Mouse (Mus musculus) hindbrain, embryonic 11.5 days (tissue): ENCODE results near the gene Adamts3. TPM values are rescaled to one million over a fixed set of nuclear protein-coding genes. Genes with fewer than 3 reads are reported as not detected.

Experiments used
- ATAC-seq: fragments of 200-750 bp; cut with Nextera tagmentation; 2 replicates; pipeline ENCODE4 v1.8.0; 2017; ENCODE audit warnings: mild to moderate bottlenecking, moderate TSS enrichment, moderate library complexity; ENCODE audit not compliant: low FRiP score
- DNase-seq: peaks from one replicate; pipeline ENCODE4 v3.0.0-alpha.2; 2015; ENCODE audit warnings: low spot score
- H3K27ac ChIP-seq: fragments of 300-500 bp; sonication (generic); 2 replicates; pipeline ENCODE4 v1.5.1; 2014; ENCODE audit warnings: mild to moderate bottlenecking, low read depth, low read length
- H3K27me3 ChIP-seq: fragments of 300-500 bp; sonication (generic); 2 replicates; pipeline ENCODE4 v1.6.1; 2014; ENCODE audit warnings: mild to moderate bottlenecking, low read length, moderate library complexity, mixed read lengths; ENCODE audit not compliant: control insufficient read depth, insufficient read depth
- H3K36me3 ChIP-seq: fragments of 300-500 bp; sonication (generic); 2 replicates; pipeline ENCODE4 v1.6.1; 2014; ENCODE audit warnings: mild to moderate bottlenecking, low read length, moderate library complexity, mixed read lengths; ENCODE audit not compliant: control insufficient read depth, insufficient read depth
- H3K4me1 ChIP-seq: fragments of 300-500 bp; sonication (generic); replicated peaks from 2 replicates; pipeline ENCODE4 v1.6.1; 2014; ENCODE audit warnings: low read length, mixed read lengths; ENCODE audit not compliant: control insufficient read depth, insufficient read depth
- H3K4me2 ChIP-seq: fragments of 300-500 bp; sonication (generic); replicated peaks from 2 replicates; pipeline ENCODE4 v1.6.1; 2014; ENCODE audit warnings: mild to moderate bottlenecking, low read depth, low read length
- H3K4me3 ChIP-seq: fragments of 300-500 bp; sonication (generic); 2 replicates; pipeline ENCODE4 v1.5.1; 2014; ENCODE audit warnings: low read depth, low read length
- H3K9ac ChIP-seq: fragments of 300-500 bp; sonication (generic); 2 replicates; pipeline ENCODE4 v1.6.1; 2014; ENCODE audit warnings: low read depth, low read length
- H3K9me3 ChIP-seq: fragments of 300-500 bp; sonication (generic); 2 replicates; pipeline ENCODE4 v1.6.1; 2016; ENCODE audit warnings: low read length; ENCODE audit not compliant: control insufficient read depth
- WGBS: fragments of 180-500 bp; shearing (Covaris S2); extraction: QIAGEN DNeasy Blood & Tissue Kit; methylation state at CpG from one replicate; pipeline ENCODE4 v1.1.7; 2014; 5-methylcytosine and 5-hydroxymethylcytosine counted together
- polyA plus RNA-seq: library from polyadenylated mRNA; unstranded; fragments of >200 nt; fragmentation: Nextera tagmentation; extraction: Ambion mirVana; gene quantifications from 2 replicates; pipeline ENCODE4 v1.2.1, GENCODE M21; 2014

The Adamts3 gene
- polyA plus RNA-seq, 1 experiment from 2014 or later, result 4.2 TPM

DNA sequence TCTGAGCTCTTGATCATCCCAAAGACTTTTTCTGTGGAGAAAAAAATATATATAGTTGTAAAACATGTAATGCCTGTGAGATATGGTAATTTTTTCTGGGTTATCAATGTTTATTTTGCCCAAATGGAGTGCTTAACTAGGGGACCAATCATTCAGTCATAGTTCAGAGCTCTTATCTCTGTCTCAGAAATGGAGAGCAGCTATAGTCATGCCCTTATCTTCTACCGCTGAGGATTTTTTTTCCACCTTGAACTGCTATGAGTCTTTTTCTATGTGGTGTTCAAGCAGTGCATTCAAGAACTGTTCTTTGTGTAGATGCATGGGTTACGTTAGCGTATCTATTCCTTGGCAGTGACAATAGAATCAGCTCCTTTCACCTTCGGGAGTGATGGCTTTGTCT is 210.2 kb downstream of the Adamts3 start:
- 77% methylated on average over 4 of the region's 4 CpGs for WGBS
- no peak for ATAC-seq

DNA sequence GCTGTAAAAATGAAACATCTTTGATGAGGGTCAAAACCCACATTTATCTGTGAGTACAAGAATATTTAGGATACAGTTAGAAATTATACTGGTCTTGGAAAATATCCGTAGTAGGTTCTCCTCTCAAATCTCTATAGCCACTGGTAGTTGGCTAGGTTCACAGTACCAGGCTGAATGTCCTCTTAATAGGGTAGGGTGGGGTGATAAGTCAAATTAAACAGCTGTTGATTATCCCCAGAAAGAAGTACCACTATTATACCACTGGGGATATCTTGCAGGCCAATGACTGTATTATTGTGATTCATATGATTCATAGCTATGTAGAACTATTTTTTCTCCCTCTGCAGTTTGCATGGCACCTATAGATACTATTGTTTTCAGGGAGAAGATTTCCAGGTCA is 228.8 kb downstream of the Adamts3 start:
- H3K4me3 ChIP-seq, result no peak overlapping the region
- H3K27me3 ChIP-seq, result no peaks in the 10 kb centered on the region
- H3K4me1 ChIP-seq, result no peaks in the 10 kb centered on the region
- H3K4me2 ChIP-seq, result no peak overlapping the region
- 97% methylated on average over 1 of the region's 1 CpGs for WGBS
- H3K36me3 ChIP-seq, result no peaks in the 10 kb centered on the region
- H3K9me3 ChIP-seq, result no peaks in the 10 kb centered on the region
- ATAC-seq, result no peak
- no peak for DNase-seq
- no peak overlapping the region for H3K27ac ChIP-seq
- no peak overlapping the region for H3K9ac ChIP-seq

More for the DNA sequence above, 210.2 kb downstream of the Adamts3 start:
- no peak overlapping the region for H3K9ac ChIP-seq
- H3K4me2 ChIP-seq, result no peak overlapping the region
- H3K4me1 ChIP-seq, result no peaks in the 10 kb centered on the region
- no peak overlapping the region for H3K4me3 ChIP-seq
- no peaks in the 10 kb centered on the region for H3K36me3 ChIP-seq
- no peaks in the 10 kb centered on the region for H3K9me3 ChIP-seq
- no peak for DNase-seq
- no peak overlapping the region for H3K27ac ChIP-seq
- no peaks in the 10 kb centered on the region for H3K27me3 ChIP-seq

DNA sequence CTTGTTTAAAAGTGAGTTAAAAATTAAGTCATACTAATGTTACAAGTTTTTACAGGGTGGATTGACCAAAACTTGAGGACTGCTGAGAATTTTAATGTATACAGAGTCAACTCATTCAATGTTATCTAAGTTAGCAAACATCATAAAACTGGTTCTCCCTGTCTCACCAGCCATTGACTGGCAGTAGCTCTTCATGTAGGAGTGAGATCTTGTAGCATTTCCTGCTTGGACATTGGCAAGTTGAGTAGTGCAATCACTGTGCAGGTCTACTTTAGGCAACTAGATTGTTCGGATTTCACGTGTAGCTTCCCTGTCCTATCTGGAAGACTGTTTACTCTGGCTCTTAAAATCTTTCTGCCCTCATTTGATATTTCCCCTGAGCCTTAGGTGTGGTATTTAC is 229.3 kb downstream of the Adamts3 start:
- Histone ChIP-seq H3K4me2 (no peak overlapping the region), H3K9me3 (no peaks in the 10 kb centered on the region), H3K4me3 (no peak overlapping the region), H3K36me3 (no peaks in the 10 kb centered on the region), H3K27me3 (no peaks in the 10 kb centered on the region), H3K4me1 (no peaks in the 10 kb centered on the region), H3K27ac (no peak overlapping the region), H3K9ac (no peak overlapping the region)
- ATAC-seq (no peak), DNase-seq (no peak)
- WGBS, result 98% methylated on average over 2 of the region's 2 CpGs

DNA sequence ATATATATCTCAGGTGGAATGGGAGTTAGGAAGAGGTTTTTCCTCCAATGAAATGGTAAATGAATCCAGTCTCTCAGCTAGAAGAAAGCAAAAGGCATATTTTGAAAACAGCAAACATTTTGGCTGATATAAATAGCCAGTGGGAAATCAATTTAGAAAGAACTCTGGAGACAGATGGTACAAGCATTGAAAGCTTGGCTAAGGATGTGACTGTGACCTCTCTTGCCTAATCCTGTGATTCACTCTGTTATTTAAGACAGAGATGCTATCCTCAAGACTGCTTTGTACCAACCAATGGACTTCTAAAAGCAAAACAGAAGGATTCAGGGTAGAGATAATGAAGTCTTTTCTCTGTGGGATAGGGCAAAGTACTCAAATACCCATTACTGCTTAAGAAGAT is 236.2 kb downstream of the Adamts3 start:
- Histone ChIP-seq H3K9me3 (no peaks in the 10 kb centered on the region), H3K4me3 (no peak overlapping the region), H3K4me2 (no peak overlapping the region), H3K4me1 (no peaks in the 10 kb centered on the region), H3K27me3 (no peaks in the 10 kb centered on the region), H3K27ac (no peak overlapping the region), H3K9ac (no peak overlapping the region), H3K36me3 (no peaks in the 10 kb centered on the region)
- DNase-seq (no peak), ATAC-seq (no peak)

DNA sequence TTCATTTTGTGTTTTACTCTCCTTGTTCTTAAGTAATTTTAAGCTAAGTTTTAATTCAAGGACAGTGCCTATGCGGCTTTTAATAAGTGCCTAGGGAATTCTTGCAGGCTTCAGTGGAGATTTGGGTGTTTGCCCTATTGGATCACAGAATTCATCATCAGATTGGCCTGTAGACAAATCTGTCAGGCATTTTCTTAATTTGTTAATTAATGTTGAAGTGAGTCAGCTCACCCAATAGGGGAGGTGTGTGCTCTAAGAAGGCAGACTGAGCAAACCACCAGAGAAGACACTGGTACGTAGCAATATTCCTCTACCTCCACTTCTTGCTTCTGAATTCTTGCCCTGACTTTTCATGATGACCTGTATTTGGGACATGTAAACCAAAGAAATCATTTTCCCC is 247.7 kb downstream of the Adamts3 start:
- whole genome bisulfite sequencing, result 94% methylated on average over 2 of the region's 2 CpGs
- Histone ChIP-seq H3K36me3 (no peaks in the 10 kb centered on the region), H3K4me3 (no peak overlapping the region), H3K27ac (no peak overlapping the region), H3K4me2 (no peak overlapping the region), H3K27me3 (no peaks in the 10 kb centered on the region), H3K4me1 (no peaks in the 10 kb centered on the region), H3K9ac (no peak overlapping the region), H3K9me3 (no peaks in the 10 kb centered on the region)
- no peak for ATAC-seq
- no peak for DNase-seq

DNA sequence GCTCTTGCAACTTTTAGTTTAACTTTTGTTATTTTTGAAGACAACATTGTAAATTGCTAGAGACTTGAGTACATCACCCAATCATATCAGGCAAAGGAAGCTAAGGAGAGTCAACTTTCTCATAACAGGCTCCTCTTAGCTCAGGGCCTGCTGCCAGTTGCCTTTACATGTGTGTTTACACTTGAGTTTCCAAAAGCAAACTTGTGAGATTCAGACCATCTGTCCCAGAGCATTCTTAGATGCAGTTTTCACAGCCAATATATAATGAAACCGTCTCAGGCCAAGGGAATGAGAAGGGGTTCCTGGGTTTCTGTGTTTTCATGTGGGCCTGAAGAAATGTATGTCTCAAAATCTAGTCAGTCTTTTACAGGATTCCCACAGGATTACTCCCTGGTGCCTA is 251.5 kb downstream of the Adamts3 start:
- Histone ChIP-seq H3K4me3 (no peak overlapping the region), H3K4me2 (no peak overlapping the region), H3K9ac (no peak overlapping the region), H3K27ac (no peak overlapping the region), H3K4me1 (no peaks in the 10 kb centered on the region), H3K27me3 (no peaks in the 10 kb centered on the region), H3K36me3 (no peaks in the 10 kb centered on the region), H3K9me3 (no peaks in the 10 kb centered on the region)
- DNase-seq (no peak), ATAC-seq (no peak)
- WGBS, result 71% methylated on average over 1 of the region's 1 CpGs
